Mouse (Mus musculus) hindbrain, embryonic 12.5 days (tissue): ENCODE measurements at regions not wholly inside any gene's neighbourhood (a gene's known extent, or its start where the extent isn't known, plus 50 kb on each side); places are given as distances from the start of the nearest gene placed in this dataset.

ENCODE experiments used
- ATAC-seq: fragments of 200-750 bp; cut with Nextera tagmentation; 2 replicates; pipeline ENCODE4 v1.8.0; 2017; ENCODE audit warnings: moderate TSS enrichment; ENCODE audit not compliant: low FRiP score
- H3K27ac ChIP-seq: fragments of 300-500 bp; sonication (generic); 2 replicates; pipeline ENCODE4 v1.5.1; 2016; ENCODE audit warnings: mild to moderate bottlenecking
- H3K27me3 ChIP-seq: fragments of 300-500 bp; sonication (generic); 2 replicates; pipeline ENCODE4 v1.6.1; 2016; ENCODE audit warnings: mild to moderate bottlenecking
- H3K36me3 ChIP-seq: fragments of 300-500 bp; sonication (generic); 2 replicates; pipeline ENCODE4 v1.6.1; 2016; ENCODE audit warnings: mild to moderate bottlenecking
- H3K4me1 ChIP-seq: fragments of 300-500 bp; sonication (generic); 2 replicates; pipeline ENCODE4 v1.6.1; 2016
- H3K4me2 ChIP-seq: fragments of 300-500 bp; sonication (generic); replicated peaks from 2 replicates; pipeline ENCODE4 v1.6.1; 2016; ENCODE audit warnings: mild to moderate bottlenecking
- H3K4me3 ChIP-seq: fragments of 300-500 bp; sonication (generic); 2 replicates; pipeline ENCODE4 v1.5.1; 2016; ENCODE audit warnings: mild to moderate bottlenecking
- H3K9ac ChIP-seq: fragments of 300-500 bp; sonication (generic); 2 replicates; pipeline ENCODE4 v1.6.1; 2016; ENCODE audit warnings: mild to moderate bottlenecking, moderate library complexity
- H3K9me3 ChIP-seq: fragments of 300-500 bp; sonication (generic); replicated peaks from 2 replicates; pipeline ENCODE4 v1.6.1; 2016; ENCODE audit warnings: mild to moderate bottlenecking
- WGBS: fragments of 180-500 bp; shearing (Covaris S2); methylation state at CpG from one replicate; pipeline ENCODE4 v1.1.7; 2016; 5-methylcytosine and 5-hydroxymethylcytosine counted together

GRCm38 (mm10) chr13:110907319-110907955 is 347.4 kb upstream of the Actbl2 start:
- no peaks in the 10 kb centered on the region for H3K9me3 ChIP-seq
- 52% methylated on average over 6 of the region's 6 CpGs for WGBS
- H3K27me3 ChIP-seq: no peaks in the 10 kb centered on the region
- H3K9ac ChIP-seq: no peak overlapping the region
- H3K4me1 ChIP-seq: peaks cover 3% of the 10 kb centered on the region; the same call in 1 of the 2 replicates
- no peaks in the 10 kb centered on the region for H3K36me3 ChIP-seq
- H3K27ac ChIP-seq: no peak overlapping the region
- ATAC-seq: no peak
- H3K4me2 ChIP-seq: no peak overlapping the region
- no peak overlapping the region for H3K4me3 ChIP-seq

- H3K36me3 ChIP-seq: no peaks in the 10 kb centered on the region
- no peak overlapping the region for H3K4me3 ChIP-seq
- no peak overlapping the region for H3K9ac ChIP-seq
- no peak for ATAC-seq
- no peaks in the 10 kb centered on the region for H3K9me3 ChIP-seq
- H3K27me3 ChIP-seq: no peaks in the 10 kb centered on the region
- no peak overlapping the region for H3K27ac ChIP-seq
- no peak overlapping the region for H3K4me2 ChIP-seq
- peaks cover 3% of the 10 kb centered on the region; the same call in 1 of the 2 replicates for H3K4me1 ChIP-seq
- 85% methylated on average over 7 of the region's 7 CpGs for WGBS
These were observed 342.9 kb upstream of the Actbl2 start for GRCm38 (mm10) chr13:110911866-110912265.

- Histone ChIP-seq H3K36me3 (no peaks in the 10 kb centered on the region), H3K27me3 (no peaks in the 10 kb centered on the region), H3K4me3 (no peak overlapping the region), H3K4me1 (no peaks in the 10 kb centered on the region), H3K9ac (no peak overlapping the region), H3K27ac (no peak overlapping the region), H3K9me3 (no peaks in the 10 kb centered on the region), H3K4me2 (no peak overlapping the region)
- ATAC-seq: no peak
- WGBS: 88% methylated on average over 4 of the region's 4 CpGs
These were observed 341.6 kb upstream of the Actbl2 start for GRCm38 (mm10) chr13:110913177-110913576.

- H3K9ac ChIP-seq: no peak overlapping the region
- H3K4me2 ChIP-seq: no peak overlapping the region
- no peaks in the 10 kb centered on the region for H3K9me3 ChIP-seq
- H3K4me1 ChIP-seq: no peaks in the 10 kb centered on the region
- H3K36me3 ChIP-seq: no peaks in the 10 kb centered on the region
- ATAC-seq: no peak
- WGBS: 89% methylated on average over 5 of the region's 5 CpGs
- H3K4me3 ChIP-seq: no peak overlapping the region
- H3K27ac ChIP-seq: no peak overlapping the region
- H3K27me3 ChIP-seq: no peaks in the 10 kb centered on the region
These were observed 341.1 kb upstream of the Actbl2 start for GRCm38 (mm10) chr13:110913687-110914086.

DNA sequence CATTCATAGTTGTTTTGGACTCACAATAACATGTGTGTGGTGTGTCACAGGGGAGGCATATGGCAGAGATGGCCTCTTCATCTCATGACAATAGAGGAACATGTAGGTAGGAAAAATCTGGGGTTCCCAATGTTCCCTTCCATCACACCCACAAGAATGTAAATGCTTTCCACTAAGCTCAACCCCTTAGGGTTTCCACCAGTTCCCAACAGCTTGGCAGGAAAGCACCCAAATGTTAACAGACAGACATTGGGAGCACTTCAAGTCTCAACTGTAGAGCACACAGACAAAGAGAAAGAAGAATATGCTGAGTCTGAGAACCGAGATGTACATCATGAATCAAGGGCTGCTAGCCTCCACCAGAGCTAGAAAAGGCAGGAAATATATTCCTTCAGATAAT is 339.7 kb upstream of the Actbl2 start:
- Histone ChIP-seq H3K4me1 (no peaks in the 10 kb centered on the region), H3K9ac (no peak overlapping the region), H3K9me3 (no peaks in the 10 kb centered on the region), H3K36me3 (no peaks in the 10 kb centered on the region), H3K27ac (no peak overlapping the region), H3K4me3 (no peak overlapping the region), H3K27me3 (no peaks in the 10 kb centered on the region), H3K4me2 (no peak overlapping the region)
- 70% methylated on average over 1 of the region's 1 CpGs for WGBS
- ATAC-seq: no peak

DNA sequence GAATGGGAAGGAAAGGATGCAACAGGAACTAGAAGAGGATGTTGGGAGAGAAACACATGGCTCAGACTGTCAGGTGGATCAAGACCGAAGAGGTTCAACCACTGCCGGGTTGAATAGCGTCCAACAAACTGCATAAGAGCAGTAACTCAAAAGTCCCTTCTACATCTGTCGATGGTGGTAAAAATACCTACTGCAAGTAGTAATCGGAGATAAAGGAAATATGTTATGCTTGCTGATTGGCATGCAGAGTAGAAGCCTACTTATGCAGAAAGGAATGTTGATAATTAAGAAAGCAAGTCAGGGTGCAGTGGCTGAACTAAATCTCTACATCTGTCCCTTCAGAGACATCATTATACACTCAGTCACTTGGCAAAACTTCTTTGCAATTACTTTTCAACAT is 330.9 kb upstream of the Actbl2 start:
- no peak for ATAC-seq
- H3K9ac ChIP-seq: no peak overlapping the region
- 96% methylated on average over 5 of the region's 5 CpGs for WGBS
- H3K36me3 ChIP-seq: no peaks in the 10 kb centered on the region
- H3K27ac ChIP-seq: no peak overlapping the region
- no peak overlapping the region for H3K4me3 ChIP-seq
- H3K4me2 ChIP-seq: no peak overlapping the region
- H3K4me1 ChIP-seq: no peaks in the 10 kb centered on the region
- H3K27me3 ChIP-seq: no peaks in the 10 kb centered on the region
- no peaks in the 10 kb centered on the region for H3K9me3 ChIP-seq

DNA sequence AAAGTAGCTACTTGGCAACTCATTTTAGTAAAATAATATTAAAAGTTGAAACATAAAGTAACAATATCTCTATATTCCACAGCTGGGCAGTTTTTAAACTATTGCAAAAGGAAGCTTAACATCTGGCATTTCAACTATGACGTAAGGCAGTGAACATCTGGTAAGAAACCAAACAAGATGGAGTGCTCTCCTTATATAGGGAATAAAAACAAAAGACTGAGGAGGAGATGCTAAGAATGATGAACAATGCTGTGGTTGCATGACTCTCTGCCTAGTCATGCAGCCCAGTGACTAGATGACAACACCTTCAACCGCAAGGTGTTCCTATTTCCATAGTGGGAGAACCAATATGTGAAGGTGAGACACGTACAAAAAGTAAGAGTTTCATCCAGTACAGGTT is 329.9 kb upstream of the Actbl2 start:
- no peak overlapping the region for H3K27ac ChIP-seq
- ATAC-seq: no peak
- H3K36me3 ChIP-seq: no peaks in the 10 kb centered on the region
- no peak overlapping the region for H3K4me2 ChIP-seq
- H3K27me3 ChIP-seq: no peaks in the 10 kb centered on the region
- H3K4me3 ChIP-seq: no peak overlapping the region
- no peaks in the 10 kb centered on the region for H3K4me1 ChIP-seq
- WGBS: 91% methylated on average over 3 of the region's 3 CpGs
- no peaks in the 10 kb centered on the region for H3K9me3 ChIP-seq
- no peak overlapping the region for H3K9ac ChIP-seq

- H3K36me3 ChIP-seq: no peaks in the 10 kb centered on the region
- H3K4me2 ChIP-seq: no peak overlapping the region
- no peak overlapping the region for H3K27ac ChIP-seq
- no peak for ATAC-seq
- no peaks in the 10 kb centered on the region for H3K9me3 ChIP-seq
- H3K27me3 ChIP-seq: no peaks in the 10 kb centered on the region
- H3K4me1 ChIP-seq: no peaks in the 10 kb centered on the region
- no peak overlapping the region for H3K9ac ChIP-seq
- H3K4me3 ChIP-seq: no peak overlapping the region
- 77% methylated on average over 3 of the region's 3 CpGs for WGBS
These were observed 326.7 kb upstream of the Actbl2 start for GRCm38 (mm10) chr13:110928143-110928542.

DNA sequence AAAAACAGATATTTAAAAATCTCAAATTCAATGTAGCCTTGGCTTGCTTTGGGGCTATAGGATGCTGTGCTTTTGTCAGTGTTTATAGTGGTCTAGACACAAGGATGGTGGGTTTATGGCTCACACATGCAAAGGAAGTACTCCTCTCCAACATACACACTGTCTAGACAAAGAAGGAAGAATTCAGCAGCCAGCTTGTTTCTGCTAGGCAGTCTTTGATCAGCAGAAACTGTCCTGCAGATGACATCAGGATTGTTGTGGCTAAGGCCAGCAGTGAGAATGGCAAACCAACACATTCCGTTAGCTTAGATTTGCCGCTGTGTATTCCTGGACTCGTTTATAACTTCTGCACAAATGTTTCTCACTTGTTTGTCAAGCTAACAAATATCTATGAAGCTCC is 325.9 kb upstream of the Actbl2 start:
- H3K4me3 ChIP-seq: no peak overlapping the region
- no peaks in the 10 kb centered on the region for H3K36me3 ChIP-seq
- H3K27me3 ChIP-seq: no peaks in the 10 kb centered on the region
- no peak overlapping the region for H3K4me2 ChIP-seq
- ATAC-seq: no peak
- H3K4me1 ChIP-seq: no peaks in the 10 kb centered on the region
- no peak overlapping the region for H3K27ac ChIP-seq
- 76% methylated on average over 3 of the region's 3 CpGs for WGBS
- no peak overlapping the region for H3K9ac ChIP-seq
- H3K9me3 ChIP-seq: no peaks in the 10 kb centered on the region

GRCm38 (mm10) chr13:110929579-110929978 is 325.2 kb upstream of the Actbl2 start:
- Histone ChIP-seq H3K4me3 (no peak overlapping the region), H3K36me3 (no peaks in the 10 kb centered on the region), H3K4me2 (no peak overlapping the region), H3K4me1 (no peaks in the 10 kb centered on the region), H3K9ac (no peak overlapping the region), H3K9me3 (no peaks in the 10 kb centered on the region), H3K27me3 (no peaks in the 10 kb centered on the region), H3K27ac (no peak overlapping the region)
- no peak for ATAC-seq
- WGBS: 85% methylated on average over 1 of the region's 1 CpGs

GRCm38 (mm10) chr13:110941587-110941986 is 313.2 kb upstream of the Actbl2 start:
- H3K4me1 ChIP-seq: no peaks in the 10 kb centered on the region
- H3K4me3 ChIP-seq: no peak overlapping the region
- no peaks in the 10 kb centered on the region for H3K9me3 ChIP-seq
- H3K4me2 ChIP-seq: no peak overlapping the region
- no peak overlapping the region for H3K9ac ChIP-seq
- H3K27ac ChIP-seq: no peak overlapping the region
- no peaks in the 10 kb centered on the region for H3K36me3 ChIP-seq
- ATAC-seq: no peak
- no peaks in the 10 kb centered on the region for H3K27me3 ChIP-seq
- 84% methylated on average over 1 of the region's 1 CpGs for WGBS

GRCm38 (mm10) chr13:110942986-110943644 is 311.7 kb upstream of the Actbl2 start:
- Histone ChIP-seq H3K9me3 (no peaks in the 10 kb centered on the region), H3K4me1 (no peaks in the 10 kb centered on the region), H3K4me2 (no peak overlapping the region), H3K36me3 (no peaks in the 10 kb centered on the region), H3K27ac (no peak overlapping the region), H3K4me3 (no peak overlapping the region), H3K27me3 (no peaks in the 10 kb centered on the region), H3K9ac (no peak overlapping the region)
- no peak for ATAC-seq
- WGBS: 90% methylated on average over 4 of the region's 4 CpGs

DNA sequence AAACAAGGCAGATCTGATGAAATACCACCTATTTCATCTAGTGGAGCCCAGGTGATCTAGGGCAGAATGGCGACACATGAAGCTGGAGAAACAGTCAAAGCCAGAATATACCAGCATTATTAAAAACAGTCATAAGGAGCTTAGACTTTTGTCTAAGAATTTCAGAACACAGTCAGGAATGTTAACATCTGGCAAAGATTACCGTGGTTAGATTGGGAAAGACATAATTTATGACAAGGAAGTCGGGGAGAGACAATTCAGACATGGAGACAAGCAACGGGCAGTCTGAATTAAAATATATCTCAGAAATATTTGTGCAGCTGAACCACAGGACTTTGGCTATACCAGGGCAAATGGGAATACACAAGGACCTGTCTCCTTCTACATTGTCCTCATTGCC is 310.8 kb upstream of the Actbl2 start:
- WGBS: 78% methylated on average over 4 of the region's 4 CpGs
- no peak overlapping the region for H3K27ac ChIP-seq

More for the DNA sequence above, 310.8 kb upstream of the Actbl2 start:
- ATAC-seq: no peak
- Histone ChIP-seq H3K4me1 (no peaks in the 10 kb centered on the region), H3K9ac (no peak overlapping the region), H3K4me3 (no peak overlapping the region), H3K27me3 (no peaks in the 10 kb centered on the region), H3K9me3 (no peaks in the 10 kb centered on the region), H3K4me2 (no peak overlapping the region), H3K36me3 (no peaks in the 10 kb centered on the region)
